Mouse (Mus musculus): Measurements from ENCODE around the gene Sec16a.

- no peak for TF ChIP-seq POLR2A (IDR thresholded peaks at IDR 0.05; ENCODE audit: insufficient read depth, low read depth, low read length)
- no peak for TF ChIP-seq CTCF (IDR thresholded peaks at IDR 0.05; ENCODE audit: insufficient read depth, low read depth, low read length)
Measured at GRCm38 (mm10) chr2:26480911-26481310, 35.9 kb upstream of the Sec16a start.
